Mouse (Mus musculus) urinary bladder, adult 18-20 months (tissue): ENCODE results near the gene Nr2e3.
A peak's percentile ranks its signal among the peaks of the same experiment; 100 is the strongest.
"Not testable (repeated sequence)": the region's sequence is repeated elsewhere in the genome, so short reads cannot be mapped to it uniquely, and the experiment has no call there.

Experiments used
- DNase-seq, 2 experiments: peaks; one replicate each; pipeline ENCODE4 v3.0.0; 2022; ENCODE audit warnings: low spot score in 2 of 2, mixed read lengths in 2 of 2

Gene Nr2e3

DNA sequence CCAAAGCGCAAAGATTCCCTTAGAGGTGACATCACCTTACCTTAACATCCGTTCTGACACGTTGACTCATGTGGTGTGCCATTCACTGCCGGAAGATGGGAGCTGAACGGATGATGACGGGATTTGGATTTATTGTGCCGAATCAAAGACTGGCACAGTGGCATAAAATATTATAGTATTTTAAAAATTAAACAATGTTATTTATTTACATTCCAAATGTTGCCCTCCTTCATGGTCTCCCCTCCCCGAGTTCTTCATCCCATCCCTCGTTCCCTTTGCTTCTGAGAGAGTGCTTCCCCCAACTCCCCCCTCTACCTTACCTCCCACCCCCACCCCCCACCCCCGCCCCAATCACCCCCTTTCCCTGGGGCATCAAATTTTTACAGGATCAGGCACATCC is at the start of gene Nr2e3:
Gene Nr2e3 (minus strand): TSS at position 101 of the 400 bp plus-strand sequence.
- DNase-seq = no peak

DNA sequence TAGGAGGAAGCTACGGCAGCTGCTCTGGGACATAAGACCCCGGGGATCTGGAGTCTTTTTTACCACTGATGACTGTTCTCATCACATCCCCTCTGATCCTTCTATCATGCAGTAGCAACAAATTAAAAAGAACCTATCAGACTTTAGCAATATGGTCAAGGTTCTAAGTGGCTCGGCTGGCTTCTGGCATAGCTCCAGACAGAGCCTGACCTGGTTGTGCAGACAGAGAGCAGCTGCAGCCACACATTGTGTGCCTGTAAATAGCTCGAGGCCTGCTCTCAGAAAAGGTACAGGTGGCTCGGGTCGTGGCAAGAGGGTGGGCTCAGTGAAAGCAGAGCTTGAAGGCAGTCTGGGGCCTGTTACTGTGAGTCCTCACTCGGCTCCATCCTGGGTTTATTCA is 48.5 kb upstream of the Nr2e3 start:
- DNase-seq = no peak

GRCm38 (mm10) chr9:60002323-60002722 is 41.9 kb upstream of the Nr2e3 start:
- no peak for DNase-seq

- no peak for DNase-seq
These were observed 41.0 kb upstream of the Nr2e3 start for GRCm38 (mm10) chr9:60001444-60001843.

DNA sequence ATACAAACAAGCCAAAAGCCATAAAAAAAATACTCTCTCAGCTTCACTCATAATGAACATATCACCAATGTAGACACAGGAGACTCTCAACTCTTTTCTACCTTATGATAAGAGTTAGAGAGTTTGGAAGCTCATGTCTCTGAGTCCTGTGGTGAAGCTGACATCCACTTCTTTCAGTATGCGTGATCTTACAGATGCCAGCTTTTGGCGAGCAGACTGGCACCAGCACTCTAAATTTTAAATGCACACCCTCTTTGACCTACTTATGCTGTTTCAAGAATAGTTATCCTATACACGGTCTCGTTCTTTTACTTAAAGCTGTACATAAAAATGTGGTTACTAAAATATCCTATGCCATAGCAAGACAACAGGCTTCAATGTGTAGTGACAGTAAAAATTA is 37.3 kb upstream of the Nr2e3 start:
- DNase-seq = no peak

GRCm38 (mm10) chr9:59991407-59991806 is 30.9 kb upstream of the Nr2e3 start:
- DNase-seq = no peak

GRCm38 (mm10) chr9:59989864-59990263 is 29.4 kb upstream of the Nr2e3 start:
- peak in 1 of 2 experiments; percentile 28 for DNase-seq

DNA sequence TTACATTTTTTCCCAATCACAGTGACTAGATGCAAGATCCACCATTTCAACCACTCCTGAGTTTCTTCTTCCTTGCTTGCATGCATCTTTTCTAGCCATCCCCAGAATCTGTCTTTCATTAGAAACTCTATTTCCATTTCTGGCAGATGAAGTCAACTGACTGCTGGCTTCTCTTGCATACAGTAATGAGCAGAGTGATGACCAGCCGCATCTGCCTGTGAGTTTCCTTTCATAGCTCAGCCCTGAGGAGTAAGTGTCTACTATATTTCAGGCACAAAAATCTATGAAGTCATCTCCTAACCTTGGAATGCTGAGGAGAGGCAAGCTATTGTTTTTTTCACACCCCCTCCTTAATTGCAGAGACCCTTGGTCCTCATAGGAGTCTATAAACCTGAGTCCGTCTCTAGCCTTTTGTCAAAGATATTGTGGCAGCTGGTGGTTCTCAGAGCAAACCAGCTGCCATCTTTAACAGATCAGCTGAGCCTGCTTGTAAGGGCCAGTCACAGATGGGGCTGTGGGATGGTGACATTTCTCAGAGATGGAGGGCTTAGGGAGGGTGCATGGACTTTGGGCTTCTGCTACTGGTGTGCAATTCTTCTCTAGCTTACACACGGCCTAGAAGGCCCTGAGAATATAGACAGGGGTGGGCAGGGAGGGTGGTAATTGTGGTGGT is 25.6 kb upstream of the Nr2e3 start:
- DNase-seq = no peak

DNA sequence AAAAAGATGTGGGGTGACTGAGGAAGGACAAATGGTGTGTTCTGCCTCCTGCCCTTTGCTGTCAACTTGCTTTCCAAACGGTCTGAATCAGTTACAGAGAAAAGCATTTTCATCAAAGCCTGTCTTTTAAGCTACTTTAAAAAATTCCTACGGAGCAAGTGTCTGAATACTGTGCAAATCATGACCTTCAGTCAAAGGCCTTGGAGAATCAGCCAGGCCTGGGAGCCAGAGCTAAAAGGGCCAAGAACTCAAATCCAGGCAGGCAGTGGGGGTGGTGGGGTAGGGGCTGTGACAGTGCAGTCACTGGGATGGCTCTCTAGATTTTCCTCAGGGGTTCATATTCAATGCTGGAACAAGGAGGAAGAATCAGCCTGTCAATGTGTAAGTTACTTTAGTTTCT is 20.7 kb upstream of the Nr2e3 start:
- no peak for DNase-seq

DNA sequence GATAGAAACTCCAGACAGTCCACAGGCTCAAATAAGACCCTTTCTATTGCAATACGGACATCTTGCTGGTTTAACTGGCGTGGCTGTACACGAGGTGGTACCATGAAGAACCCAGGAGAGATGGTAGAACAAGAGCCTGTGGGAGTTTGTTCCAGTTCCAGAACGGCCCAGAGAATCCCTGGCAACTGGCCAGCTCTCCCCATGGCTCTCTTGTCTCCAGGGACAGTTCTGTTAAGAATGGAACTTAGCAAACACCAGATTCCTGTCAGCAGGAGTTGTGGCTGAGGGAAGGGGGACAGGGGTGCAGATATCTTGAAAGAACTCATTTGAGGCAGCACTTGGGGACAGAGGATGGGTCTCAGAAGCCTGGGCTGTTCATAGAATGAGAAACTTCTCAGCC is 10.8 kb upstream of the Nr2e3 start:
- DNase-seq = no peak

- DNase-seq = peak in 1 of 2 experiments; percentile 22
These were observed 8.9 kb upstream of the Nr2e3 start for GRCm38 (mm10) chr9:59969383-59969782.

DNA sequence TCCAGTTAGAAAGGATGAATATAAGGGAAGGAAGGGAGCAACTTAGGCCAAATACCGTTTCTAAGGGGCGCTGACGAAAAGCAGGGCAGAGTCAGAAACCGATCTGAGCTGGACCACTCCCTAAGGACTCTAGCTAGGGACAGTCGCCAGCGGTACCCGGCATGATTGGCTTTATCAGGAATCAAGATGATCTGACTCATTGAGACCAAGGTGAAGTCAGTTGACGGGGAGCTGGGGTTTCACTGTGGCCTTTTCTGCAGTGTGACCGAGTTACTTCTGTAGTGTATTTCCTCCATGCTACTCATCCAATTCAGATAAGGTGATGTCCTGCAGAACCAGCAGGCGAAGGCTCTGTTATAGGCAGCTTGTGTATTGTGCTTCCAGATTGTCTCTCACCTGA is 4.6 kb upstream of the Nr2e3 start:
- no peak for DNase-seq

GRCm38 (mm10) chr9:59964367-59964766 is 3.9 kb upstream of the Nr2e3 start:
- DNase-seq = no peak

DNA sequence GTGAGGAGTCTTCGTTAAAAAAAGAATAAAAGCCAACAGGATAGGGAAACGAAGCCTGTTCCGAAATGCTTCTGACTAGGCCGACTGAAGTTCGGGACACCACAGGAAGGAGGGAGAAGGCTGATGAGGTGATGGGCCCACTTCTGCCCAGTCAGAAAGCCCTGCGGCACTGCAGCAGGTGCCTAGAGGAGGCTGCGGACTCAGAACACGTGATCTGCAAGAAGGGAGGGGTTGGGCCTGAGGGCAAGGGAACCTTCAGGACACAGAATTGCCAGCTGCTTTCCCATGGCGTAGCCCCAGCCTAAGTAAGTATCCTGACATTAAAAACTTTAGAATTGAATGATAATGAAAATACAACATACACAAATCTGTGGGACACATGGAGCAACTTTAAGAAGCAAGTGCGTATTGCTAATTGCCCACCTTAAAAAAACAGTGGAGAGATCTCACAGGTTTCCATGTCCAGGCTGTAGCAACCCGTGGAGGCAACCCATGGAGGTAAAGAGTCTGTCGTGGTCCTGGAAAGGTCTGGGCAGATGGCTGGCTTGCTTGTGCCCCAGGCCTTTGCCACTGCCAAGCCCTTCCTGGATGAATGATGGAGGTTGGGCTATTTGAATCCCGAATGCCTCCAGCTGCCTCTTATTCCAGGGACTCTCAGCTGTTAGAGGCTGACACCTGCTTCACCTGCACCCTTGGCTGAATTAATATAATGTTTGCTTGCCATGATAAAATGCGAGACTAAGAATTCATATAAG is 919 bp upstream of the Nr2e3 start:
- no peak for DNase-seq

- DNase-seq = peak; percentile 62 to 71
These were observed 1.2 kb downstream of the Nr2e3 start for GRCm38 (mm10) chr9:59959276-59959675.

DNA sequence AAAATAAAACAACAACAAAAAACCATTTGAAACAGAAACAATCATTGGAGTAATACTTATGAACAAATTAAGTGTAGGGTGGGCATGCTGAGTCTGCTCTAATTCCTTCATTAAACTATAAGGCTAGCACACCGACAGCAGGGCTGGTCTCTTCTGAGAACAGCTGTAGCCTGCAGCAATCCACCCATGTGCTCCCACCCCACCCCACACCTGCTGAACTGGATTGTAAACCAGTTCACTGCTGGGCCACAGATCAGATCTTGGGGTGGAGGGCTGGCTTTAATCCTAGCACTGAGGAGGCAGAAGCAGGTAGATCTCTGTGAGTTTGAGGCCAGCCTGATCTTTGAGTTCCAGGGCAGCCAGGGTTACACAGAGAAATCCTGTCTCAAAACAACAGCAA is 2.3 kb downstream of the Nr2e3 start:
- not testable (repeated sequence) for DNase-seq

- DNase-seq = no peak
These were observed 4.0 kb downstream of the Nr2e3 start for GRCm38 (mm10) chr9:59956496-59956895.

- no peak for DNase-seq
These were observed 4.8 kb downstream of the Nr2e3 start for GRCm38 (mm10) chr9:59955692-59956091.

GRCm38 (mm10) chr9:59955199-59955598 is 5.3 kb downstream of the Nr2e3 start:
- no peak for DNase-seq

GRCm38 (mm10) chr9:59953556-59953955 is 6.9 kb downstream of the Nr2e3 start:
- DNase-seq = no peak

GRCm38 (mm10) chr9:59952515-59953070 is 7.9 kb downstream of the Nr2e3 start:
- DNase-seq = no peak

DNA sequence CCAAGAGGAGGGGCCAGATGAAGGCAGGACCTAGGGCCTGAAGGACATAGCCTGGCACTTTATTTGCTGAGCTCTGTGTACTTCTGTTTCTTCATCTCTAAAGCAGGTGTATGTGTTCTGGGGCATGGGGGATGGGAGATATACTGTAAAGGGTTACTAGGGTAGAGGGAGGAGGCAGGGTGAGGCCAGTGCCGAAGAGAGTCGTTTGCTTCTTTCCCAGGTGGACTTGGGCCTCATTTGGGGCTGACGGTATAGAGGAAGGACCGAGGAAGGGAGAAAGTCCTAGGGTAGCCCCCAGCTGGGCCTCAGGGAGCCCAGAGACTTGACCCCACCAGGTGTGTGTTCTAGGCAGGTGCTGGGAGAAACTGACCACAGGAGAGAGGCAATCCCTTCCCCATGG is 8.5 kb downstream of the Nr2e3 start:
- DNase-seq = no peak
